Mouse (Mus musculus) heart, postnatal 4 days (tissue): ENCODE data around the gene Car12. TPM values are rescaled to one million over a fixed set of nuclear protein-coding genes. Genes with fewer than 3 reads are reported as not detected.

Experiments used
- DNase-seq: peaks from one replicate; pipeline ENCODE4 v3.0.0; 2021
- total RNA-seq, 2 experiments: library from RNA; stranded (reverse); gene quantifications; 2 replicates each; pipeline ENCODE4 v1.2.3; 2021

Car12 gene
- total RNA-seq, 2 experiments from 2014 or later = 0.19 to 0.20 TPM

GRCm38 (mm10) chr9:66714022-66714515 is 583 bp downstream of the Car12 start:
- no peak for DNase-seq

- DNase-seq = no peak
Observed at GRCm38 (mm10) chr9:66715361-66715760, 1.9 kb downstream of the Car12 start.

GRCm38 (mm10) chr9:66716533-66716932 is 3.0 kb downstream of the Car12 start:
- no peak for DNase-seq

GRCm38 (mm10) chr9:66720686-66721450 is 7.4 kb downstream of the Car12 start:
- no peak for DNase-seq

GRCm38 (mm10) chr9:66722187-66722868 is 8.8 kb downstream of the Car12 start:
- no peak for DNase-seq

- no peak for DNase-seq
Observed at GRCm38 (mm10) chr9:66722869-66723272, 9.4 kb downstream of the Car12 start.

GRCm38 (mm10) chr9:66725591-66725990 is 12.1 kb downstream of the Car12 start:
- DNase-seq = no peak

- DNase-seq = no peak
Observed at GRCm38 (mm10) chr9:66727333-66727732, 13.8 kb downstream of the Car12 start.

GRCm38 (mm10) chr9:66730556-66730955 is 17.1 kb downstream of the Car12 start:
- no peak for DNase-seq

- DNase-seq = no peak
Observed at GRCm38 (mm10) chr9:66731284-66731683, 17.8 kb downstream of the Car12 start.

GRCm38 (mm10) chr9:66732791-66733691 is 19.6 kb downstream of the Car12 start:
- peak; percentile 38 for DNase-seq

GRCm38 (mm10) chr9:66734568-66734967 is 21.1 kb downstream of the Car12 start:
- no peak for DNase-seq

GRCm38 (mm10) chr9:66735122-66735521 is 21.6 kb downstream of the Car12 start:
- no peak for DNase-seq

GRCm38 (mm10) chr9:66736016-66736415 is 22.5 kb downstream of the Car12 start:
- no peak for DNase-seq

GRCm38 (mm10) chr9:66736551-66736950 is 23.1 kb downstream of the Car12 start:
- no peak for DNase-seq

- no peak for DNase-seq
Observed at GRCm38 (mm10) chr9:66739516-66739915, 26.0 kb downstream of the Car12 start.

- no peak for DNase-seq
Observed at GRCm38 (mm10) chr9:66744531-66744930, 31.0 kb downstream of the Car12 start.

- DNase-seq = no peak
Observed at GRCm38 (mm10) chr9:66748390-66748789, 34.9 kb downstream of the Car12 start.

- no peak for DNase-seq
Observed at GRCm38 (mm10) chr9:66752849-66753248, 39.4 kb downstream of the Car12 start.

- DNase-seq = no peak
Observed at GRCm38 (mm10) chr9:66760991-66761390, 47.5 kb downstream of the Car12 start.

GRCm38 (mm10) chr9:66768721-66769120 is 55.2 kb downstream of the Car12 start:
- no peak for DNase-seq

- DNase-seq = no peak
Observed at GRCm38 (mm10) chr9:66769275-66769674, 55.8 kb downstream of the Car12 start.

GRCm38 (mm10) chr9:66770701-66771100 is 57.2 kb downstream of the Car12 start:
- no peak for DNase-seq
